Mouse (Mus musculus) neural tube, embryonic 15.5 days (tissue): ENCODE data around the gene Speer4e. TPM values are rescaled to one million over a fixed set of nuclear protein-coding genes. Genes with fewer than 3 reads are reported as not detected.
"Not testable (repeated sequence)": the region's sequence is repeated elsewhere in the genome, so short reads cannot be mapped to it uniquely, and the experiment has no call there.

Source experiments
- ATAC-seq: fragments of 200-750 bp; cut with Nextera tagmentation; 2 replicates; pipeline ENCODE4 v1.8.0; 2017; ENCODE audit warnings: mild to moderate bottlenecking, moderate TSS enrichment, moderate library complexity; ENCODE audit not compliant: low FRiP score
- H3K27ac ChIP-seq: fragments of 300-500 bp; sonication (generic); replicated peaks from 2 replicates; pipeline ENCODE4 v1.5.1; 2015; ENCODE audit warnings: mild to moderate bottlenecking, inconsistent platforms
- H3K27me3 ChIP-seq: fragments of 300-500 bp; sonication (generic); replicated peaks from 2 replicates; pipeline ENCODE4 v1.6.1; 2015; ENCODE audit warnings: inconsistent platforms
- H3K36me3 ChIP-seq: fragments of 300-500 bp; sonication (generic); 2 replicates; pipeline ENCODE4 v1.6.1; 2015; ENCODE audit warnings: inconsistent platforms
- H3K4me1 ChIP-seq: fragments of 300-500 bp; sonication (generic); 2 replicates; pipeline ENCODE4 v1.6.1; 2015; ENCODE audit warnings: inconsistent platforms
- H3K4me2 ChIP-seq: fragments of 300-500 bp; sonication (generic); 2 replicates; pipeline ENCODE4 v1.6.1; 2015; ENCODE audit warnings: inconsistent platforms, mild to moderate bottlenecking, moderate library complexity
- H3K4me3 ChIP-seq: fragments of 300-500 bp; sonication (generic); replicated peaks from 2 replicates; pipeline ENCODE4 v1.5.1; 2015; ENCODE audit warnings: mild to moderate bottlenecking, inconsistent platforms
- H3K9ac ChIP-seq: fragments of 300-500 bp; sonication (generic); replicated peaks from 2 replicates; pipeline ENCODE4 v1.6.1; 2015; ENCODE audit warnings: mild to moderate bottlenecking, inconsistent platforms
- H3K9me3 ChIP-seq: fragments of 300-500 bp; sonication (generic); replicated peaks from 2 replicates; pipeline ENCODE4 v1.6.1; 2016; ENCODE audit warnings: inconsistent platforms
- WGBS: fragments of 180-500 bp; shearing (Covaris S2); methylation state at CpG from one replicate; pipeline ENCODE4 v1.1.7; 2015; ENCODE audit warnings: mixed read lengths; 5-methylcytosine and 5-hydroxymethylcytosine counted together
- polyA plus RNA-seq: library from polyadenylated mRNA; unstranded; fragments of >200 nt; fragmentation: Nextera tagmentation; extraction: Ambion mirVana; gene quantifications from 2 replicates; pipeline ENCODE4 v1.2.1, GENCODE M21; 2015

Gene Speer4e
- polyA plus RNA-seq, 1 experiment from 2014 or later: not detected

DNA sequence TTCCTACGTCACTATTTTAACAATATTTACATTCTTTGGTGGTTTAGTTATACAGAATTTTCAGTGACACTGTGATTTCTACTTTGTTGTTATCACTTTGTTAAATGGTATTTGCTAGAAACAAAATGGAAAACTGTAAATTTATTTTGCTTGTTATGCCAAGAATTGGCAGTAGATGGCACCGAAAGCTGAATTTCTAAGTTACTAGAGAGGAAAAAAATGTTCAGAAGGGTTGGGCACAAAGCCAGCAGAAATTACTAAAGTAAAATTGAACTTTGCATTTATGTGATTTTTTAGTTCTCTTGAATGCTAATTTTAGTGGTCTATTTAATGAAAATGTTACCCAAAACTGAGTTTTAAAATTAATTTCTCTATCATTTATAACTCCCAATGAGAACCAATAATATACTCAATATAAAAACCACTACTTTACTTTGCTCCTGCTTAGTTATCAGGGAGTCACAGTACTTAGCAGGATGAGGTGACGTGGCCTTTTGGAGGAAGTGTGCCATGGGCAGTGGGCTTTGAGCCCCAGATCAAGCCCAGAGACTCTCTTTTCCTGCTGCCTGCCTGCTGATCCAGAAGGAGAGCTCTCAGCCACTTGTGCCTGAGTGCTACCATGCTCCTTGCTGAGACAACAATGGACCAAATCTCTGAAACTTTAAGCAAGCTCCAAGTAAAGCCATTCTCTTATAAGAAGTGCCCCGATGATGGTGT, 9.4 kb upstream of the Speer4e start:
- H3K9me3 ChIP-seq: peaks cover 13% of the 10 kb centered on the region
- WGBS: 62% methylated on average over 4 of the region's 4 CpGs
- not testable (repeated sequence) for H3K27me3 ChIP-seq, H3K36me3 ChIP-seq, H3K9ac ChIP-seq, H3K4me1 ChIP-seq, H3K4me3 ChIP-seq, H3K4me2 ChIP-seq, ATAC-seq, H3K27ac ChIP-seq

DNA sequence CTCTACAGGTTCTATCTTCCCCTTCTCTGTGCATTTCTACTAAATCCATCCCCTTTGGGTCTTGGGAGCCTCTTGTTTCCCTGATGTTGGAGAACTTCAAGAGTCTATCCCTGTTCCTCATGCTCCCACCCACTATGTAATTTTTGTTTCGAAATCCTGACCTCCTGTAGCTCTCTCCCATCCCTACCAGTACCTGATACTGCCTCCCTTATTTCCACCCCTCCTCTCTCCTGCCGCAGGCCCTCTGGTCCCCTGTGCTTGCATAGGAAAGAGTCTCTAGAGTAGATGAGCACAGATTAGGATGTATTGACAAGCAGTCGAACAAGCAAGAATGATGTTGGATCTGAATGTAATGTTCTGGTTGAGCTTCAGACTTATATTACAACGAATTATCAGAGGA, 7.3 kb upstream of the Speer4e start:
- H3K27ac ChIP-seq, ATAC-seq, H3K9me3 ChIP-seq, H3K4me3 ChIP-seq, H3K9ac ChIP-seq, H3K36me3 ChIP-seq, H3K4me2 ChIP-seq, H3K4me1 ChIP-seq, H3K27me3 ChIP-seq: not testable (repeated sequence)
- WGBS: 68% methylated on average over 4 of the region's 4 CpGs

DNA sequence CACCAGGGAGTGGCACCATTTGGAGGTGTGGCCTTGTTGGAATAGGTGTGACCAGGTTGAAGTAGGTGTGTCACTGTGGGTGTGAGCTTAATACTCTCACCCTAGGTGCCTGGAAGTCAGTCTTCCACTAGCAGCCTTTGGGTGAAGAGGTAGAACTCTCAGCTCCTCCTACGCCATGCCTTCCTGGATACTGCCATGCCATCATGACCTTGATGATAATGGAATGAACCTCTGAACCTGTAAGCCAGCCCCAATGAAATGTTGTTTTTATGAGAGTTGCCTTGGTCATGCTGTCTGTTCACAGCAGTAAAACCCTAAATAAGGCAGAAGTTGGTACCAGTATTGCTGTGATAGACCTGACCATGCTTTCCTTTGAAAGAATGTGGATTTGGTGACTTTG, 2.8 kb upstream of the Speer4e start:
- peaks cover 11% of the 10 kb centered on the region; the same call in 1 of the 2 replicates for H3K9me3 ChIP-seq
- not testable (repeated sequence) for H3K36me3 ChIP-seq, H3K27ac ChIP-seq, ATAC-seq, H3K4me3 ChIP-seq, H3K4me1 ChIP-seq, H3K9ac ChIP-seq, H3K27me3 ChIP-seq, H3K4me2 ChIP-seq
- 90% methylated on average over 1 of the region's 1 CpGs for WGBS

DNA sequence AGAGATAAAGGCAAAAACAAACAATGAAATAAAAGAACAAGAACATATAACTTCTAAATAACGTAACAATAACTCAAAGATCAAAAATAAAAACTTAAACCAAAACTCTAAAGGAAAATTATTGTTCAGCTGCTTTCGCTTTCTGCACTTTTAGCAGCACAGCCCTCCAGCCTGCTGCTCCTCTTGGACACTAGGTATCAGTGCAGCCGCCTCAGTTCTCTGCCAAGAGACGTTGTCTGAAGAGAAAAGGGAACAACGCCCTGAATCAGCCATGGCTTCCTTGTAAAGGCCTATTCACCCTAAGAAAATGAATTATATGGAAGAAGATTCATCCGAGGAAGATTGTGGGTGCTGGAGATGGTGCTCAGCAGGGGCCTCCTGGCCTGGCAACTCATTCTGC, 4.5 kb downstream of the Speer4e start:
- H3K27me3 ChIP-seq, H3K4me3 ChIP-seq, H3K27ac ChIP-seq, H3K4me1 ChIP-seq, H3K36me3 ChIP-seq, H3K9ac ChIP-seq, H3K9me3 ChIP-seq, ATAC-seq, H3K4me2 ChIP-seq: not testable (repeated sequence)
- 79% methylated on average over 5 of the region's 6 CpGs for WGBS

DNA sequence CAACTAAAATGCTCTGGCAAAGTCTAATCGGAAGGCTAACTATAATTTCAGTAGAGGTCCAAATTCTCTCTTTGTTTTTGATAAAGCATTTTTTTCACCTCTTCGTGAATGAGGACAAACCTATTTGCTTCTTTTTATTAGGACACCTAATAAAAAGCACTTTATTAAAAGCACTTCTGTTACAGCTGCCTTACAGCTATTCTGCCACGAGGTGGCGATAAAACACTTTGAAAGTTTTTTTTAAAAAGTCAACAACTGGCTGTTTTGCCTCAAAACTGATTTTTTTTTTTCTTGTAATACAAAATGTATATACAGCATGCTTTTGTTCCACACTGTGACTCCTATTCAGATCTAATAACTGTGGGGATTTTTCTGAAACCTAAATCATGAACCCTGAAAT, 11.2 kb downstream of the Speer4e start:
- ATAC-seq, H3K4me1 ChIP-seq, H3K9me3 ChIP-seq, H3K4me3 ChIP-seq, H3K27me3 ChIP-seq, H3K36me3 ChIP-seq, H3K27ac ChIP-seq, H3K4me2 ChIP-seq, H3K9ac ChIP-seq: not testable (repeated sequence)
- WGBS: 28% methylated on average over 4 of the region's 4 CpGs

DNA sequence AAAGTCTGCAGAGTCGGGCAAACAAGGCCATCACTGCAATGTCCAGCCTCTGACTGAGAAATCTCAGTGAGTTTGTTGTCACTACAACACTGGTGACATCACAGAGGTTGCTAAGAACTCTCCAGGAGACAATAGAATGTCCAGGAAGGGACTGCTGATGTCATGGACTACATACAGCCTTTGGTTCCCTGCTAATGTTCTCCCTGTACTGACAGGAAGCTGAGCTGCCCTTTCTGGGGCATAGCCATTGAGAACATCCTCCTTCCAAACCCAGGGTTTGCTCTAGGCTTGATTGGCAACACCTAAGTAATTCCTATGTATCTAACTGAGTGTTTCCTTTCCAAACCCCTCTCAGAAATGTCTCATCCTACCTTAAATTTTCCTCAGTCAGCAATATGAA, 23.4 kb downstream of the Speer4e start, which contains the start of gene Gm9758:
TSS of gene Gm9758 (minus strand) at position 101 of the 400 bp plus-strand sequence.
- H3K4me1 ChIP-seq, ATAC-seq, H3K4me2 ChIP-seq, H3K9me3 ChIP-seq, H3K27ac ChIP-seq, H3K27me3 ChIP-seq, H3K4me3 ChIP-seq, H3K9ac ChIP-seq, H3K36me3 ChIP-seq: not testable (repeated sequence)
- 52% methylated on average over 1 of the region's 1 CpGs for WGBS

DNA sequence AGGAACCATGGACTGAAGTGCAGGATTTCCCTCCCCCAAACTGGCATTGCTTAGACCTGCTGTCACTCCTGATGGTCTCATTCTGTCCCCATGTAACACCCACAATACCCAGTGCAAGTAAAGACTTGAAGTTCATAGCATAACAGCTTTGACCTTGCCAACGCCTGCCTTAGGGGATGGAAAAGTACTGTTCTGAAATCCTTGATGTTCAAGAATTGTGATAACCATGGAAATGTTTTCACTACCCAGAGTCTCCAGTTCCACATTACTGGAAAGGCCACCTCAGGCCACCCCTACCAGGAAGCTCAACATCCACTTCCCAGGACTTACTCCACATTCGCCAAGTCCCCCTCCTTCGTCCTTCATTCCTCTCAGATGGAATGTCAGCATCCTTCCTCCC, 23.9 kb downstream of the Speer4e start:
- not testable (repeated sequence) for H3K4me2 ChIP-seq, H3K9me3 ChIP-seq, H3K4me3 ChIP-seq, H3K36me3 ChIP-seq, H3K27ac ChIP-seq, ATAC-seq, H3K27me3 ChIP-seq, H3K4me1 ChIP-seq, H3K9ac ChIP-seq
- WGBS: 79% methylated on average over 2 of the region's 3 CpGs

DNA sequence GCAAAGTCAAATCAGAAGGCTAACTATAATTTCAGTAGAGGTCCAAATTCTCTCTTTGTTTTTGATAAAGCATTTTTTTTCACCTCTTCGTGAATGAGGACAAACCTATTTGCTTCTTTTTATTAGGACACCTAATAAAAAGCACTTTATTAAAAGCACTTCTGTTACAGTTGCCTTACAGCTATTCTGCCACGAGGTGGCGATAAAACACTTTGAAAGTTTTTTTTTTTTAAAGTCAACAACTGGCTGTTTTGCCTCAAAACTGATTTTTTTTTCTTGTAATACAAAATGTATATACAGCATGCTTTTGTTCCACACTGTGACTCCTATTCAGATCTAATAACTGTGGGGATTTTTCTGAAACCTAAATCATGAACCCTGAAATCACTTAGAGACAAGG, 34.7 kb downstream of the Speer4e start:
- not testable (repeated sequence) for H3K27ac ChIP-seq, H3K36me3 ChIP-seq, H3K4me3 ChIP-seq, ATAC-seq, H3K4me1 ChIP-seq, H3K9me3 ChIP-seq, H3K9ac ChIP-seq, H3K27me3 ChIP-seq, H3K4me2 ChIP-seq
- WGBS: 19% methylated on average over 3 of the region's 3 CpGs

DNA sequence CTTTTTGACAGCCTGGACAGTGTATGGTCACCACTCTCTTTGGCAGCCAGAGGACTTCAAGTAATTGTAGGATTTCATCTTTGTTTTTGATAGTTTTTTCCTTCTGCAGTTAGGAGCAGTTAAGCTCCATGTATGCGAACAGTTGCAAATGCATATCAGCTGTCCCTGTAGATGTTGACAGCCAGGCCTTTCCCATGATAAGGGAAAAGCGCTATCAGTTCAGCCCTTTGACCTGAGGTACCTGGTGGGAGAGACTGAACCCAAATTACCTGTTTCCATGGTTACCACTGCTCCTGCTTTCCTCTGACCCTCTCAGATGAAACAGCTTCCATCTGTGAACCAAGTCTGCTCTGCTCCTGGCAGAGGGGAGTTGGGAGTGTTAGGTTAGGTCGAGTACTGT, 46.0 kb downstream of the Speer4e start:
- Histone ChIP-seq H3K4me1 (no peaks in the 10 kb centered on the region), H3K27me3 (no peaks in the 10 kb centered on the region), H3K4me2 (no peak overlapping the region), H3K36me3 (no peaks in the 10 kb centered on the region), H3K9me3 (no peaks in the 10 kb centered on the region; the same call in 1 of the 2 replicates), H3K4me3 (no peak overlapping the region), H3K27ac (no peak overlapping the region), H3K9ac (no peak overlapping the region)
- no peak for ATAC-seq
- 78% methylated on average over 3 of the region's 3 CpGs for WGBS

DNA sequence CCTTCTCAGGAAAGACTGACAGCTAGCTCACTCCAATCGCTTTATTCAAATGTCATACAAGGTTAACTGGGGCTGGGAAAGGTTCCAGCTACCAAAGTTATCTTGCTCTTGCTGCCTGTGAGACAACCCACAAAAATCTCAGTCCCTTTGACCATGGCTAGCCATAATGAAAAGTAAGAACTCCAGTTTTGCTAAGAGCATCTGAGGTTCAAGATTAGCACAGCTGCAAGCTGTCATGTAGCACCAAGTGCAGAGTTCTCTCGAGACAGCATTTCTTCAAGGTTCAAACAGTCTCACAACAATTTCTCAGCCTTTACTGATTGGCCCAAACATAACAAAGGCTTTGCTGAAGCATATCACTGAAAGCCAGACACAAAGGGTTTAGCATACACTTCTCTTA, 52.9 kb downstream of the Speer4e start:
- WGBS: 90% methylated on average over 2 of the region's 2 CpGs
- not testable (repeated sequence) for H3K27me3 ChIP-seq, H3K9me3 ChIP-seq, H3K9ac ChIP-seq, H3K4me3 ChIP-seq, H3K27ac ChIP-seq, H3K36me3 ChIP-seq, H3K4me2 ChIP-seq, ATAC-seq, H3K4me1 ChIP-seq
